Mouse (Mus musculus) lung, adult 2 months (tissue): ENCODE measurements around the gene Wiz.

ENCODE experiments used
- CTCF ChIP-seq: fragments of 200-500 bp; IDR thresholded peaks from 2 replicates; pipeline ENCODE4 v1.5.1; 2011; ENCODE audit warnings: mild to moderate bottlenecking, low read length, control low read depth; ENCODE audit not compliant: insufficient read depth
- POLR2A ChIP-seq: fragments of 200-500 bp; IDR thresholded peaks from 2 replicates; pipeline ENCODE4 v1.6.1; 2011; ENCODE audit warnings: low read depth, mild to moderate bottlenecking, control low read depth, low read length, borderline replicate concordance; ENCODE audit errors: extremely low read depth

DNA sequence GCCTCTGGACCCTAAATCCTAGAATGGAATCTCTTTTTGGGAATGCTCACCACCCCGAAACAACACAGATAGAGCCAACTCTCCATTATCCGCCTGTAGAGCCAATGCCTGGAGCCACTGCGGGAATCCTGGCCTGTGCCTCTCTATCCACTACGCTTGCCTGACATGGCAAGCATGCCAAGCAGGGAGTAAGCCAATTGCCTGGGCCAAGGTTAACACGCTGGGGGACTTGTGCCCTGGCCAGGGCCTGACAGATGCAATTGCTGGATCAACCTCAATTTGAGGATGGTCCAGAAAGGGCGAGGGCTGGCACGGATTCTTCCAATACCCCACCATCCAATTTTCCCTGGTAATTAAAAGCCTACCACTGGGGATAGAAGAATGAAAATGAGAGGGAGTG lies 6.7 kb downstream of the Wiz start:
- TF ChIP-seq POLR2A: no peak
- no peak for TF ChIP-seq CTCF
